In genomic region chr19:57816221-57816996, GRCm38 (mm10) we compare ENCODE assay signal across 9 mouse cellular contexts.
A peak's percentile ranks its signal among the peaks of the same experiment; 100 is the strongest.
DNase-seq lines count a peak whose midpoint lies in the region; ATAC-seq lines count a peak whose summit lies in the region.
"Had no signal": no experiment of that assay in that cellular context is flagged by ENCODE, and none has a peak within 500 bp of the region (broad histone marks: within the 10 kb centered on the region; RNA-seq: fewer than 3 reads in every experiment).

No protein-coding gene starts in this region.

- no peak for ATAC-seq in kidney, embryonic 15.5 days (replicated peaks; ENCODE audit: low FRiP score)
- 0 out of 2 replicates have a peak, but pooled peaks have one; percentile 54 for ATAC-seq in embryonic facial prominence, embryonic 15.5 days (ENCODE audit: insufficient number of reproducible peaks, low FRiP score, low TSS enrichment, low read depth)

- H3K4me3 ChIP-seq in kidney, embryonic 15.5 days (replicated peaks): no peak overlapping the region
- no peak overlapping the region for H3K4me3 ChIP-seq in embryonic facial prominence, embryonic 15.5 days (replicated peaks)
- H3K4me3 ChIP-seq: megakaryocyte, embryonic 14.5 days had no signal

- no peak overlapping the region for H3K4me2 ChIP-seq in kidney, embryonic 15.5 days
- no peak overlapping the region for H3K4me2 ChIP-seq in embryonic facial prominence, embryonic 15.5 days (replicated peaks)

- peaks cover 3% of the 10 kb centered on the region; the same call in 1 of the 2 replicates for H3K4me1 ChIP-seq in kidney, embryonic 15.5 days
- H3K4me1 ChIP-seq in embryonic facial prominence, embryonic 15.5 days: 0 out of 2 replicates have a peak, but pooled peaks cover 2% of the 10 kb centered on the region
- H3K4me1 ChIP-seq: megakaryocyte, embryonic 14.5 days had no signal

- no peaks in the 10 kb centered on the region for H3K9me3 ChIP-seq in kidney, embryonic 15.5 days (replicated peaks)
- no peaks in the 10 kb centered on the region for H3K9me3 ChIP-seq in embryonic facial prominence, embryonic 15.5 days (replicated peaks)

- no peaks in the 10 kb centered on the region for H3K36me3 ChIP-seq in kidney, embryonic 15.5 days
- no peaks in the 10 kb centered on the region for H3K36me3 ChIP-seq in embryonic facial prominence, embryonic 15.5 days

- H3K27me3 ChIP-seq in kidney, embryonic 15.5 days: no peaks in the 10 kb centered on the region
- H3K27me3 ChIP-seq in embryonic facial prominence, embryonic 15.5 days: no peaks in the 10 kb centered on the region
- H3K27me3 ChIP-seq: megakaryocyte, embryonic 14.5 days had no signal

- no peak overlapping the region for H3K27ac ChIP-seq in kidney, embryonic 15.5 days
- H3K27ac ChIP-seq in embryonic facial prominence, embryonic 15.5 days (replicated peaks): no peak overlapping the region

- DNase-seq in kidney, adult 11 months: peak; percentile 14
- DNase-seq in R1 (ENCODE audit: low read depth, low spot score): peak; percentile 73
- DNase-seq in kidney, postnatal 36 days: peak; percentile 15 to 58
- peak; percentile 50 for DNase-seq in lung, postnatal 14 days
- DNase-seq in thymus, postnatal 25 days: peak; percentile 18
- no peak for DNase-seq in gastrocnemius, postnatal 14 days

- intact Hi-C loops in gastrocnemius, postnatal 14 days (cut with DNase I; ENCODE audit: low total_unique reads): loop anchor here (10.0 kb wide), 1 partner anchor 648 kb away; no protein-coding TSS in a partner anchor

- 90% methylated on average over 17 of the region's 17 CpGs for WGBS in kidney, embryonic 15.5 days
- 86% methylated on average over 17 of the region's 17 CpGs for WGBS in embryonic facial prominence, embryonic 15.5 days

- no peak overlapping the region for H3K9ac ChIP-seq in kidney, embryonic 15.5 days
- H3K9ac ChIP-seq in embryonic facial prominence, embryonic 15.5 days: no peak overlapping the region
